Mouse (Mus musculus) adrenal gland, adult (tissue): ENCODE results near the gene Atg9a.
A peak's percentile ranks its signal among the peaks of the same experiment; 100 is the strongest.

Experiments
- DNase-seq, 2 experiments: peaks; one replicate each; pipeline ENCODE4 v3.0.0; 2022 to 2023; ENCODE audit warnings: low spot score in 1 of 2; ENCODE audit not compliant: inconsistent age in 2 of 2

The Atg9a gene

DNA sequence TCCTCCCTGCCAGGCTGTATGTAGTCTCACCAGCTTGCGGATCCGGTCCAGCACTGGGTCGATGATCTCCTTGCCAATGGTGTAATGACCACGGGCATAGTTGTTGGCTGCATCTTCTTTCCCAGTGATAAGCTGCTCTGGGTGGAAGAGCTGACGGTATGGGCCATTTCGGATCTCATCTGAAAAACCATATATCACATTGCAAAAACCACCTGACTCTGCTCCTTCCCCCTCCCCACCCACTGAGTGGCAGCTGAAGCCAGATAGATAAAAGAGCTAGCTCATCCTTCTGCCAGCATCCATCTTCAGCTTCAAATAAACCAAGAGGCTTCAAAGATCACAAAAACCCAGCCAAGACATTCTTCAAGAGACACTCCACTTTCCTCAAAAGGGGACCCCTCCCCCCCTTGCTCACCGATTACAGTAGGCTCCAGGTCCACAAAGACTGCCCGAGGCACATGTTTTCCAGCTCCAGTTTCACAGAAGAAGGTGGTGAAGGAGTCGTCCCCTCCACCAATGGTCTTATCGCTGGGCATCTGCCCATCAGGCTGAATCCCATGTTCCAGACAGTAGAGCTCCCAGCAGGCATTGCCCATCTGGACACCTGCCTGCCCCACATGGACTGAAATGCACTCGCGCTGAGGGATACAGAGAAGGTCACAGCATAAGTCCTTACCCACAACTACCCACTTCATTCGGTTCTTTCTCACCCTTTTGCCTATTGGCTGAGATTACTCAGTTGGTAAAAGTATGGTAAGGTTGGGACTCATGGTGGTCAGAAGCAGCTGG lies 25.0 kb upstream of the Atg9a start:
- no peak for DNase-seq

DNA sequence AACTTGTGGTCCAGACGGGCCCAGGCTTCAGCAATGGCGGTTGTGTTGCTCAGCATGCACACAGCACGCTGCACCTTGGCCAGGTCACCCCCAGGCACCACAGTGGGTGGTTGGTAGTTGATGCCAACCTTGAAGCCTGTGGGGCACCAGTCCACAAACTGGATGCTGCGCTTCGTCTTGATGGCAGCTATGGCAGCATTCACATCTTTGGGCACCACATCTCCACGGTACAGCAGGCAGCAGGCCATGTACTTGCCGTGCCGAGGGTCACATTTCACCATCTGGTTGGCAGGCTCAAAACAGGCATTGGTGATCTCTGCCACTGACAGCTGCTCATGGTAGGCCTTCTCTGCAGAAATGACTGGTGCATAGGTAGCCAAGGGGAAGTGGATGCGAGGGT lies 23.8 kb upstream of the Atg9a start:
- no peak for DNase-seq

DNA sequence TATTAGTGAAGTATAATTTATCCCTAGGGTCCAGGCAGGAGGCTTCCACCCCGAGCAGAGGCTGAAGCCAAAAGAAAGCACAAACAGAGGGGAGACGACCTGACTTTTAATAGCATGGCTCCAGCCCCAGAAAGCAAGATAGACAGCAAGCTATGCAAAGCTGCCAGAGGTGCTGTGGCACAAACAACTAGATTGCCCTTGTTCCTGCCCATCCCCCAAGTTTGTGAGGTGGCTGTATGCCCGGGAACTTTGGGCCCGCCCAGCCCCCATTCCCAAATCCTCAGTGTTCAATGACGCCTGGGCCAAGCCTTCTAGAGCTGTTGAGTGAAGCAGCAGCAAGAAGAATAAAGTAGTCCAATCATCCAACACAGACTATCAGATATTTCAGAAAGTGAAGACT lies 22.9 kb upstream of the Atg9a start:
- peak in 1 of 2 experiments; percentile 62 for DNase-seq

DNA sequence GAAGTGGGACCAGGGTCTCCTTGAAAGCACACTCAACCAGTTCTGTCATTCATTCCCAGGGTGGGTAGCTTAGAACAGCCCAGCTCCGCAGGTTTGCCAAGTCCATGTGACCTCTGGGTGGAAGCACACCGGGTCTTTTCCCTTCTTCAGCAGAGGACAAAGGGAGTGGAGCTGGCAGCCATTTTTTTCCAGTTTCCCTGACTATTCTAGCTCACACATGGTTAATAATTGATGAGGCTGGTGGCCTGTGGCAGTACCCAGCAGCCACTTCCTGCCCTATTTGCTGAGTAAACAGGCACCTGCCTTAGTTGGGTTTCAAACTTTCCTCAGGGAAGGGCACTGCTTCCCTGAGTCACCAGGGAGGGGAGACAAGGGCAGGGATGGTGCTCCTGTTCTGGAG lies 22.4 kb upstream of the Atg9a start:
- DNase-seq = no peak

DNA sequence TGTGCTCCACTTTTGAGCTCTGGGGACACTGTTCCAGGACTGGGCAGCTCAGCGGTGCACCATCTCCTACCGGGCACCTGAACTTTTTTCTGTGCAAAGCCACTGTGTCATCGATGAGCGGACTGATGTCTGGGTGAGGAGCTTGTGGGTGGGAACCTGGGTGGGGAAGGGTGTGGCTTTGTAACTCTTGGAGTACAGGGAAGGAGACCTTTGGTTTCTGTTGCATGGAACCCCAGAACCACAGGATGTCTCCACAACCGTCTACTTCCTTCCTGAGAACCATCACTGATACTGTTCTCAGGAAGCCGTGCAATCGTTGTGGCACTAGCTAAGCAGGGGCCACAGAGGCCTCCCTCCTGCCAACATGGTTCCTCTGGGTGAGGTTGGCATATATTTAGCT lies 21.1 kb upstream of the Atg9a start:
- no peak for DNase-seq

DNA sequence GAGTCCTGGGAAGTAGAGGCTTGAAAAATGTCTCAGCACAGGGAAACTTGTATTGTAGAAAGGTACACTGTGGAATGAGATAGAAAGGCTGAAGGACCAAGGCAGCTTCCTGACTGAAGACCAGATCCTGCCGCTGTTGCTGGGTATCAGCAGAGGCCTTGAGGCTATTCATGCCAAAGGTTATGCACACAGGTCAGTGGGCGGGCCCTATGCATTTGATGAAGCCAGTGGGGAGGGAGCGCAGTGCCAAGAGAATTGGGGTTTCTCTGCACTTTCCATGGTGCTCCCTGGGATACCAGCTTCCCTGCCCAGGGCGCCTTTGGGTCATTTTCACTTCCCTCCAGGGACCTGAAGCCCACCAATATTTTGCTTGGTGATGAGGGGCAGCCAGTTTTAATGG lies 20.5 kb upstream of the Atg9a start:
- no peak for DNase-seq

DNA sequence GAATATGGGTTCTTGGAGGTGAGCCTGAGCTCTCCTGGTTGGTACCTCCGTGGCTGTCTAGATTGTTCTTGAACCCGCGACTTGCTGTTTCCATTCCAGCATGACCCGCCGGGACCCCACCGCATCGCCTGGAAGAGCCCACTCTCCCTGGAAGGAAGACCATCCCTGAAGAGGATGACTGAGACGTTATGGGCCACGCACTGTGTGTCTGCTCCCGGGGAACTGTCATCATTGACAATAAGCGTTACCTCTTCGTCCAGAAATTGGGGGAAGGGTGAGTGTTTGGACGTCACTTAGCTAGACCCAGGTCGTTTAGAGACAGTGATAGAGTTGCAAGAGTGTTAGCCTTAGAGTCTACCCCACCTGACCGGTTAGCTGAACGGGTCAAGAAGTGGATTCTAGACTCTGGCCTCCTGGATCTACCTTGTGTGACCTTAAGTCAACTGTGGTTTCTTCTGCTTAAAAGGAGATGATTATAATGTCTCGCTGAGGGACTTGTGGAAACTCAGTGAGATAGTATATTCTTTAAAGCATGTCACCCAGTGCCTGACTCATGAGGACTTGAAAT lies 19.2 kb upstream of the Atg9a start:
- DNase-seq = no peak

DNA sequence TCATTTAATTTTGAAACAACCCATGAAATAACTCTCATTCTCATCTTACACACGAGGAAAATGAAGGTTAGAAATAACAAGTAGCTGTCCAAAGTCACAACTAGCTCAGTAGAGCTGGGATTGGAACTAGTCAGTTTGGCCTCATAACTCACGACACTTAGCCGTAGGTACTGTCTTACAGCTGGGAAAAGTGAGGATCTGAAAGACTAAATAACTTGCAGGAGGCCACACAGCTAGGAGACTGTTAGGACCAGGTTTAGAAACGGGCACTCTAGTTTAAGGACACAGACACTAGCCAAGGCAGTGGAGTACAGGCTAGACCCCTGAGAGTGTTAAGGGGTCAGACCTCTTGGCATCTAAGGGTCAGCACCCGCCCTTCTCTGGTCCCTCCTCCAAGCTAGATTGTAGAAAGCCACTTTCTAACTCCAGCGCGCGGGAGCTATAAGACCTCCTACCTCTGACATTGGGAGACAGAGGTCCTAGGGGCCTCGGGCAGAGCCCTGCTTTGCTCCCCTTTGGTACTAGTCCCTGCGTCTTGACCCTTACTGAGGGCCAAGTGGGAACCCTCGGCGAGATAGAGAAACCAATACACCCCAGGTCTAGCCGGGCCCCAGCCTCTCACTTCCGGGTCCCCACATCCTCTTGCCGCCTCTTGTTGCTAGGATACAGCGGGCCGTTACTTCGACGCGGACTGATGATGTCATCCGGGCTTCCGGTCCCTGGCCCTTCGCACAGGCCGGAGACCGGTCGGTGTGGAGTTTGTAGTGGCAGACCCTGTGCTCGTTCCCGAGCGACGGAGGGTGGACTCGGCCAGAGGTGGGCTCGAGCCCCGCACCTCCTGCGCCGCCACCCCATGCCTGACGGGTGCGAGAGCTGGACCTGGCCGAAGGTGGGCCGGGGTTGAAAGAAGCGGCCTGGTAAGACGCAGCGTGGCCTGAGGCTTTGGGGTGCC lies 18.4 kb upstream of the Atg9a start, which contains the start of the genes Glb1l and Stk16:
TSS of gene Glb1l (minus strand) at position 678 of the 952 bp plus-strand sequence.
TSS of gene Stk16 (plus strand) at position 703 of the 952 bp plus-strand sequence.
- peak; percentile 96 to 98 for DNase-seq

DNA sequence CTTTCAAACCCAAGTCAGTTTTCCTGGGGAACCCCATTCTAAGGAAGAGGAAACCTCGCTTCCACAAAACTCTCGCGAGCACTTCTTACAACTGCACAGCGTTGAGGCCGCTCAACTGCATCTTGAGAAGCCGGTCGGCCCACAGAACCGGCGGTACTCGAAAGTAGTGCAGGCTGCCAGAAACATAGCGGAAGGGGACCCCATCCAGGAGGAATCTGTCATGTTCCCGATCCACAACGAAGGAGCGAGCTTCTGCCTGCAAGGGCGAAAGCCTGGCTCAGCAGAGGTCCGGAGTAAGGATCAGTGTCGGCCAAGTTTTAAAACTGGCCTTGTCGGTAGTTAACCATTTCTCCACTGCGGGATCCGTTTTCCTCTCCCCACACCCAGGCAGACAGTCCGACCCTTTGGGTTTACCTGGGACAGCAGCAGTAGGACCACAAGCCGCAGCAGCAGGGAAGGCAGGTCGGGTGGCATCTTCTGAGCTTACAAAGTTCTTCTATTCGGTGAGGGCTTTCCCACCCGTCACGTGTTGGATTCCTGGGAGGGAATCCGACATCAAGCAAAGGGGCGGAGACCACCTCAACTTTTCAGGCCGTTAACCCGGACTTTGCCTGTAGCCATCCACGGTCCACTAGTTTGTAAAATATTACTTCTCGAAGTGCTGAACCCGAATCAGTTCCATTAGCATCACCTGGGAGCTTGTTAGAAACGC lies 17.1 kb upstream of the Atg9a start:
- peak; percentile 52 to 87 for DNase-seq

DNA sequence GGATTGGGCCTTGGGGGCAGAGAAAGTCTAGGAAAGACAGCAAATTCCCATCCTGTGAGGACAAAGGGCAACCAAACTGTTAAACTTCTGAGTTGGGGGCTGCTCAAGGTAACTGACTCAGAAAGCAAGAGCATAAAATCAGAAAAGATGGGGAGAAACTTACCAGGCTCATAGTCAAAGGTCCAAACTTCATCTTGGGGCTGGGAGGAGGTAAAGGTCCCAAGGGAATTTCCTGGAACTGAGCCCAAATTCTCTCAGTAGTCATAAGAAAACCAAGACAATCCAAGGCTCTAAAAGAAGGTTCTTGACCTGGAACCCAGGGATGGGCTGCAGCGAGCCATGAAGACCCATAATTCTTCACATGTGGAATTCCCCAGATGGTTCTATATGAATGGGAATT lies 9.2 kb upstream of the Atg9a start:
- no peak for DNase-seq

DNA sequence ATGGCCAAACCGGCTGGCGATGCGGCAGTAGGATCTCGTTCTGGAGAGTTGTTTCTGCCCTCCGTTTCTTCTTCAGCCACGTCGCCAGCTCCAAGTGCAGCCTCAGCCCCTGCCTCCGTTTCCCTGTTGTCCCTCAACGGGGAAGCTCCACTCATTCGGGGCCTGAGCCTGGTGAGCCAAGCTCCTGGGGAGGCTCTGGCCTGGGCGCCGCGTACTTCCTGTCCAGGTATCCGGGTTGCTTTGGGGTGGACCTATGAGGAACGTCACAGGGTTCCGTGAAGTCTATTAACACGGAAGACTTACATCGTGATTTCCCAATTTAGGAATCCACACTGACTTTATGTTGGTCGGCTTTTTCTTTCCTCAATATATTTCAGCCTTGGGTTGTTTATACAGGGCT lies 456 bp upstream of the Atg9a start:
- peak in 1 of 2 experiments; percentile 64 for DNase-seq

DNA sequence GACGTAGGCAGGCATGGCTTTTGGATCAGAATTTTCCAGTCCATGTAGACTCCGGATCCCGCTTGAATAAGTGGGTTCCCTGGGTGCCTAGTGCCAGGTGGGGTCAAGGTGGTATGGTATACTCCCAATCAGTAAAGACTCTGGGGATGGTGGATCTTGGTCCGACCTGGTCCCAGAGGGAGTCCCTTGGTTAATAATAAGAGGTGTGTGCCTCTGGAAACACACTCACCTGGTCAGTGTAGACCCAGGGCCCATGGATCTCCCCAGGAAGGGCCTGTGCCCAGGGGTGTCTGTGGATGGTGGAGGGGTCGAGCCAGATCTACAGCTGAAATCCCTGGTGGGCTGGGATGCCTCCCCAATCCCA lies 756 bp downstream of the Atg9a start:
- DNase-seq = no peak

DNA sequence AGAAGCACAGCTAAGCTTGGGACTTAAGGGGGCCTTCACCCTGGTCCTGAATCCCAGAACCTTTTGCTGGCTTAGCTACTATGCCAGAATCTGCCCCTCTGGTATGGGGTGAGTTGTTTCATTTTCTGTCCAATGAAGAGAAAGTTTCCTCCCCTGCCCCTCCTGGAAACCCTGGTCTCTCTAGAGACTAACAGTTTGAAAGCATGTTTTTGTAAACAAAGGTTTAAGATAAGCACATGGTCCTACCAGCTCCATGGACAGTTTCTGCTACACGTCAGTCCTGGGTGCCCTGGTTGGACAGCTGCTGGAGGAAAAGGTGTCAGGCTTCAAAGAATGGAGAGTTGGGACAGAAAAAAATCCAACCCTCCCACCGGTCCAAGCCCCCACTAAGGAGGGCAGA lies 1.4 kb downstream of the Atg9a start:
- no peak for DNase-seq

DNA sequence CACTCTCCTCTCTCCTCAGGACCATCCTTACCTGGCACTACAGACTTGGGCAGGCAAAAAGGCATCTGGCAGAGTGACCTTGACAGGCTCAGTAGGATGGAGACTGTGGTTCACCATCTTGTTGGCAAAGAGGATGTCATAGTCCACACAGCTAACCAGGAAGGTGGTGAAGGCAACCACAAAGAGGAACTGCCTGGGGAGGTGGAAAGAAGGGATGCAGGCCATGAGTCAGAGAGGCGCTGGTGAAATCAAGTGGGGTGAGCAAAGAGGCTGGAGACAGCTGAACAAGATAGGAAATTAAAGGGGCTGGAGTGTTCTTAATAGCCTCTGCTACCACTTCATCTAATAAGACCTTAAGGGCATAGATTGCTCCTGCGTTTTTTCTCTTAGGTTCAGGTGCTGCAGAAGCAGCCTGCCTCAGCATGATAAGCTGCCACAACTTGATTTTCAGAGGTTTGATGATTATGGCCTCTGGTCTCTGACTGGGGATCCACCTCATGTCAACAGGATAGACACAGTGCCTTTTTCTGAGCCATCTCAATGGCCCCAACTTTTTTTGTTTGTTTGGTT lies 4.0 kb downstream of the Atg9a start:
- no peak for DNase-seq

DNA sequence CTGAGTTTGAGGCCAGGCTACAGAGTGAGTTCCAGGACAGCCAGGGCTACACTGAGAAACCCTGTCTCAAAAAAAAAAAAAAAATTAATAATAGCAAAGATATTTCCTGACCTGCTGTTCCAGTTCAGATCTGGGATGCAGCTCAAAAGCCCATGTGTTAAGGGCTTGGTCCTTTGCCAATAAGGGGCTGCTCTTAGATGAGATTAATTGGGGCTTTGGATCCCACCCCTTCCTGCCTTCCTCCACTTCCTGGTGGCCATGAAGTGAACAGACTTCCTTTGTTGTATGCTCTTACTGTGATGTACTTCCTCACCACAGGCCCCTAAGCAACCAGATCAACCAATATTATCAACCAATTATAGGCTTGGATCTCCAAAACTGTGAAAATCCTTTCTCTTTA lies 4.9 kb downstream of the Atg9a start:
- DNase-seq = no peak

DNA sequence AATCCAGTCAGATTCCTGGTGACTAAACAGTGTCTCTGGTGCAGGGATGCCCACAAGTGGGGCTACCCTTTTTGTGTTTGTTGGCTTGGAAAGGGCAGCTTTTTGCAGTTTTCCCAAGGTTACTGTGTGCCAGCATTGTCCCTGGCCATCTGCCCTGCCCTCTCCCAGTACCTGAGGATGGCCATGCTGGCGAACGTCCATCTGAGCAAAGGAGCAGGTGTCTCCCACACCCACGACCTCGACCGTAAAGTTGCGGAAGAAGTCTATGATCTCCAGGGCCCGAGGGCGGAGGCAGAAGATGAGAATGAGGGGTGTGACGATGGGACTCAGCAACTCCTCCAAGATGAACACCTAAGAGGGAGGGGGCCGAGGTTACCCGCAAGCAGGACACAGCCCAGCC lies 6.5 kb downstream of the Atg9a start:
- DNase-seq = no peak

DNA sequence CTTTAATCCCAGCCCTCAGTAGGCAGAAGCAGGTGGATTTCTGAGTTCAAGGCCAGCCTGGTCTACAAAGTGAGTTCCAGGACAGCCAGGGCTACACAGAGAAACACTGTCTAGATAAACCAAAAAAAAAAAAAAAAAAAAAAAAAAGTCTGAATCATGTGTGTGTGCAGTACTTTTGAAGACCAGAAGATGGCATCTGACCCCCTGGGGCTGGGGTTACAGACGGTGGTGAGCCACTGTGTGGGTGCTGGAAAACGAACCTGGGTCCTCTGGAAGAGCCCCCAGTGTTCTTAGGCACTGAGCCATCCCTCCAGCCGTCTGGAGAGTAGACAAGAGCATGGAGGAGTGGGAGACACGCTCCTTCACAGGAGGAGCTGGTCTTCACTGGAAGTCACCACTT lies 9.8 kb downstream of the Atg9a start:
- no peak for DNase-seq

DNA sequence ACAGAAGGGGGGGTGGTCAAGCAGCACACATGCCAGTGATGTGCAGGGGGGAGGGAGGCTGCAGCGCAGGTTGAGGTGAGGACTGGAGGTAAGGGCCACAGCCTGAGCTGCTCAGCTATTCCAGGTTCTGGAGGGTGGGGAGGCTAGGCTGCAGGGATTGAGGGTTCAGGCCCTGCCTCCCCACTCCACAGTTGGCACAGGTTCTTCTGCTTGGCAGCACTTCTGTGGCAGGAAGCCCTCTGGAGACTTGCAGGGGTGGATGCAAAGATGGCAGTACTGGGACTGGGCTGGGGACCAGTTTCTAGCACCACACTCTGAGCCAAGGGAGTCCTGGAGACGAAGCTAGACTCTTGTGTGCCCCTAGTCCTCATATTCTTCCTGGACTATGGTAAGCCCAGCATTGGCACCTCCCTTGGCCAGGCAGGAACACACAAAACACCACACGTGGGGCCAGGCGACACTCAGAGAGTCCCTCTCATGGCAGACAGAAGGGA lies 10.6 kb downstream of the Atg9a start:
- DNase-seq = no peak

DNA sequence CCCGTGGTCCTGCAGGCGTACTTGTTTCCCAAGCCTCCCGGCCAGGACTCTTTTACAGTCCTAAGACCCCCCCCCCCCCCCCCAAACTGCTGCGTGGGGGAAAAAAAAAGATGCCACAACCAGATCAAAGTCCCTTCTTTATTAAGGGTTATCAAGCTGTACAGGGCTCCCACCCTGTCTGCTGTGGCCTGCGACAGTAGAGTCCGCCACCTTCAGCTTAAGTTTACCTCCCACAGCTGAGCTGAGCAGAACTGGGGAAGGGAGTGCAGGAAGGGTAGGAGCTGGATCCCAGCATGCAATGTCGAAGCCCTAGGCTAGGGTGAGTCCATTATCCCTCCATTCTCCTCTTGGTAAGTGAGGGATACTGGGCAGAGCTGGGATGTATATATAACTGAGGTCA lies 11.3 kb downstream of the Atg9a start:
- DNase-seq = no peak

DNA sequence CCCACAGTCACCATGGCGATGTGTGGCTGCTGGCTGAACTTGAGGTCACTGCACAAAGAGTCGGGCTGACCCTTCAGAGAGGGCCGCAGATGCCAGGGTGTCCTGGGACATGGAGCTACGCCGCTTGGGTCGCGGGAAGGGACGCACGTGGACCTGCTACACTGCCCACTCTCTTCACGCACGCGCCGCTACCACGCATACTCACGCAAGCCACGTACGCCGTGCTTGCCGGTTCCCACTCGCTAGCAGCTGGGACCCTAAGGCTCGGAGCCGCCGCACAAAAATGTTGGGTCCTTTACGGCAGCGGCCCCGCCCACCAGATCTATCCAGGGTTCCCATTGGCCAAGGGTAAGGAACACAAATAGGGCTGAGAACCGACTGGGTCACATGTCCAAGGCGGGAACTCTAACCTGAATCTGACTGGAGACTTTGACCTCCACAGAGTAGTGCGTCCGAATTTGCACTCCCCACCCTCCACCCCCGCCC lies 11.8 kb downstream of the Atg9a start, which contains the start of gene Abcb6:
TSS of gene Abcb6 (minus strand) at position 288 of the 486 bp plus-strand sequence.
- DNase-seq = peak; percentile 91 to 96
